Mouse (Mus musculus): Measurements from ENCODE around the gene Ugt1a10.

GRCm38 (mm10) chr1:88233421-88234247, 178.4 kb downstream of the Ugt1a10 start:
- TF ChIP-seq POLR2A (IDR thresholded peaks at IDR 0.05; ENCODE audit: insufficient read depth, low read depth, low read length) (no peak), CTCF (IDR thresholded peaks at IDR 0.05; ENCODE audit: insufficient read depth, low read depth, low read length) (no peak)

Measured in olfactory bulb, adult 2 months (tissue).